Mouse (Mus musculus): ENCODE measurements around the gene Il17rd.

Il17rd gene

GRCm38 (mm10) chr14:27038783-27039182, at the start of gene Il17rd:
Gene Il17rd (plus strand): TSS chr14:27038941.
- peak; percentile 84 for DNase-seq (ENCODE audit: low read depth, low spot score)

- DNase-seq (ENCODE audit: low read depth, low spot score) = no peak
Measured at GRCm38 (mm10) chr14:26991622-26992021, 47.1 kb upstream of the Il17rd start.

GRCm38 (mm10) chr14:26993427-26993826, 45.3 kb upstream of the Il17rd start:
- DNase-seq (ENCODE audit: low read depth, low spot score) = no peak

GRCm38 (mm10) chr14:26994211-26994741, 44.5 kb upstream of the Il17rd start, which contains the start of gene Hesx1:
Gene Hesx1 (plus strand): TSS chr14:26994416.
- peak; percentile 91 for DNase-seq (ENCODE audit: low read depth, low spot score)

- DNase-seq (ENCODE audit: low read depth, low spot score) = no peak
Measured at GRCm38 (mm10) chr14:26996257-26996656, 42.5 kb upstream of the Il17rd start.

GRCm38 (mm10) chr14:27000386-27000785, 38.4 kb upstream of the Il17rd start:
- no peak for DNase-seq (ENCODE audit: low read depth, low spot score)

- DNase-seq (ENCODE audit: low read depth, low spot score) = no peak
Measured at GRCm38 (mm10) chr14:27004906-27005305, 33.8 kb upstream of the Il17rd start.

GRCm38 (mm10) chr14:27005937-27006336, 32.8 kb upstream of the Il17rd start:
- no peak for DNase-seq (ENCODE audit: low read depth, low spot score)

- DNase-seq (ENCODE audit: low read depth, low spot score) = no peak
Measured at GRCm38 (mm10) chr14:27011561-27011960, 27.2 kb upstream of the Il17rd start.

GRCm38 (mm10) chr14:27013658-27014057, 25.1 kb upstream of the Il17rd start:
- DNase-seq (ENCODE audit: low read depth, low spot score) = no peak

GRCm38 (mm10) chr14:27017936-27018335, 20.8 kb upstream of the Il17rd start:
- DNase-seq (ENCODE audit: low read depth, low spot score) = peak; percentile 55

- DNase-seq (ENCODE audit: low read depth, low spot score) = no peak
Measured at GRCm38 (mm10) chr14:27019850-27020249, 18.9 kb upstream of the Il17rd start.

- DNase-seq (ENCODE audit: low read depth, low spot score) = peak; percentile 83
Measured at GRCm38 (mm10) chr14:27022876-27023275, 15.9 kb upstream of the Il17rd start.

GRCm38 (mm10) chr14:27024664-27025063, 14.1 kb upstream of the Il17rd start:
- DNase-seq (ENCODE audit: low read depth, low spot score) = no peak

GRCm38 (mm10) chr14:27029771-27030173, 9.0 kb upstream of the Il17rd start:
- peak; percentile 81 for DNase-seq (ENCODE audit: low read depth, low spot score)

GRCm38 (mm10) chr14:27031142-27031541, 7.6 kb upstream of the Il17rd start:
- DNase-seq (ENCODE audit: low read depth, low spot score) = peak; percentile 75

GRCm38 (mm10) chr14:27037513-27037912, 1.2 kb upstream of the Il17rd start:
- DNase-seq (ENCODE audit: low read depth, low spot score) = peak; percentile 21

GRCm38 (mm10) chr14:27039281-27040248, 824 bp downstream of the Il17rd start:
- DNase-seq (ENCODE audit: low read depth, low spot score) = no peak

- DNase-seq (ENCODE audit: low read depth, low spot score) = no peak
Measured at GRCm38 (mm10) chr14:27040451-27040850, 1.7 kb downstream of the Il17rd start.

GRCm38 (mm10) chr14:27042280-27042983, 3.7 kb downstream of the Il17rd start:
- peak; percentile 58 for DNase-seq (ENCODE audit: low read depth, low spot score)

- DNase-seq (ENCODE audit: low read depth, low spot score) = no peak
Measured at GRCm38 (mm10) chr14:27043416-27043815, 4.7 kb downstream of the Il17rd start.
